Mouse (Mus musculus) layer of hippocampus, postnatal 10 days (tissue): Measurements from ENCODE around the gene Pgap3. TPM values are rescaled to one million over a fixed set of nuclear protein-coding genes. Genes with fewer than 3 reads are reported as not detected.

ENCODE experiments used
- DNase-seq, 2 experiments: peaks; one replicate each; pipeline ENCODE4 v3.0.0; 2021; ENCODE audit warnings: low spot score in 2 of 2
- total RNA-seq, 2 experiments: library from RNA; stranded (reverse); gene quantifications; 2 replicates each; pipeline ENCODE4 v1.2.3; 2021

Gene Pgap3
- total RNA-seq, 2 experiments from 2014 or later = 8.9 to 10.1 TPM

GRCm38 (mm10) chr11:98412797-98413301, 12.6 kb upstream of the Pgap3 start:
- DNase-seq = peak in 1 of 2 experiments; percentile 21

- DNase-seq = peak; percentile 22 to 32
Measured at GRCm38 (mm10) chr11:98412273-98412796, 12.0 kb upstream of the Pgap3 start, which contains the start of gene Erbb2. Gene Erbb2 (plus strand): TSS chr11:98412470.

- DNase-seq = no peak
Measured at GRCm38 (mm10) chr11:98409341-98409822, 9.1 kb upstream of the Pgap3 start.

GRCm38 (mm10) chr11:98408872-98409271, 8.6 kb upstream of the Pgap3 start:
- no peak for DNase-seq

GRCm38 (mm10) chr11:98406621-98407020, 6.3 kb upstream of the Pgap3 start:
- DNase-seq = no peak

- DNase-seq = no peak
Measured at GRCm38 (mm10) chr11:98400816-98401215, 526 bp upstream of the Pgap3 start.

- no peak for DNase-seq
Measured at GRCm38 (mm10) chr11:98397946-98398345, 2.3 kb downstream of the Pgap3 start.

GRCm38 (mm10) chr11:98395041-98395440, 5.2 kb downstream of the Pgap3 start:
- DNase-seq = no peak

GRCm38 (mm10) chr11:98394301-98394700, 6.0 kb downstream of the Pgap3 start:
- DNase-seq = no peak

- DNase-seq = no peak
Measured at GRCm38 (mm10) chr11:98393317-98393716, 7.0 kb downstream of the Pgap3 start.

GRCm38 (mm10) chr11:98392645-98393044, 7.6 kb downstream of the Pgap3 start:
- DNase-seq = no peak

- DNase-seq = no peak
Measured at GRCm38 (mm10) chr11:98392034-98392433, 8.3 kb downstream of the Pgap3 start.

- no peak for DNase-seq
Measured at GRCm38 (mm10) chr11:98390141-98390540, 10.1 kb downstream of the Pgap3 start.

GRCm38 (mm10) chr11:98389221-98389780, 11.0 kb downstream of the Pgap3 start:
- peak; percentile 63 to 76 for DNase-seq

- no peak for DNase-seq
Measured at GRCm38 (mm10) chr11:98388282-98388681, 12.0 kb downstream of the Pgap3 start.

GRCm38 (mm10) chr11:98387056-98387577, 13.2 kb downstream of the Pgap3 start:
- DNase-seq = no peak

GRCm38 (mm10) chr11:98386596-98386995, 13.7 kb downstream of the Pgap3 start:
- DNase-seq = no peak

GRCm38 (mm10) chr11:98385638-98386585, 14.4 kb downstream of the Pgap3 start, which contains the start of gene Pnmt:
Gene Pnmt (plus strand): TSS chr11:98386450.
- DNase-seq = no peak

GRCm38 (mm10) chr11:98384721-98385637, 15.3 kb downstream of the Pgap3 start:
- DNase-seq = no peak

GRCm38 (mm10) chr11:98384216-98384615, 16.1 kb downstream of the Pgap3 start:
- no peak for DNase-seq
